Mouse (Mus musculus): ENCODE results near the gene Thbs4.

Thbs4 gene

GRCm38 (mm10) chr13:92794462-92795214 lies at the start of gene Thbs4:
TSS of gene Thbs4 (minus strand) at chr13:92794818.
- no peak for DNase-seq (ENCODE audit: low spot score in 2 of 2)

GRCm38 (mm10) chr13:92833162-92833561 lies 38.5 kb upstream of the Thbs4 start:
- no peak for DNase-seq (ENCODE audit: low spot score in 2 of 2)

- DNase-seq (ENCODE audit: low spot score in 2 of 2), result no peak
Observed at GRCm38 (mm10) chr13:92828820-92829219, 34.2 kb upstream of the Thbs4 start.

GRCm38 (mm10) chr13:92817357-92817756 lies 22.7 kb upstream of the Thbs4 start:
- DNase-seq (ENCODE audit: low spot score in 2 of 2), result peak; percentile 10 to 20

- DNase-seq (ENCODE audit: low spot score in 2 of 2), result no peak
Observed at GRCm38 (mm10) chr13:92816329-92816728, 21.7 kb upstream of the Thbs4 start.

- DNase-seq (ENCODE audit: low spot score in 2 of 2), result peak in 1 of 2 experiments; percentile 10
Observed at GRCm38 (mm10) chr13:92810592-92810991, 16.0 kb upstream of the Thbs4 start.

GRCm38 (mm10) chr13:92807849-92808248 lies 13.2 kb upstream of the Thbs4 start:
- DNase-seq (ENCODE audit: low spot score in 2 of 2), result no peak

- no peak for DNase-seq (ENCODE audit: low spot score in 2 of 2)
Observed at GRCm38 (mm10) chr13:92806785-92807184, 12.2 kb upstream of the Thbs4 start.

- DNase-seq (ENCODE audit: low spot score in 2 of 2), result no peak
Observed at GRCm38 (mm10) chr13:92799306-92799925, 4.8 kb upstream of the Thbs4 start.

- no peak for DNase-seq (ENCODE audit: low spot score in 2 of 2)
Observed at GRCm38 (mm10) chr13:92798830-92799229, 4.2 kb upstream of the Thbs4 start.

- DNase-seq (ENCODE audit: low spot score in 2 of 2), result no peak
Observed at GRCm38 (mm10) chr13:92793636-92794035, 982 bp downstream of the Thbs4 start.

GRCm38 (mm10) chr13:92791474-92791873 lies 3.1 kb downstream of the Thbs4 start:
- no peak for DNase-seq (ENCODE audit: low spot score in 2 of 2)

- no peak for DNase-seq (ENCODE audit: low spot score in 2 of 2)
Observed at GRCm38 (mm10) chr13:92784311-92784710, 10.3 kb downstream of the Thbs4 start.

GRCm38 (mm10) chr13:92783551-92783950 lies 11.1 kb downstream of the Thbs4 start:
- DNase-seq (ENCODE audit: low spot score in 2 of 2), result no peak

- DNase-seq (ENCODE audit: low spot score in 2 of 2), result no peak
Observed at GRCm38 (mm10) chr13:92780927-92781326, 13.7 kb downstream of the Thbs4 start.

GRCm38 (mm10) chr13:92780076-92780475 lies 14.5 kb downstream of the Thbs4 start:
- no peak for DNase-seq (ENCODE audit: low spot score in 2 of 2)

GRCm38 (mm10) chr13:92778642-92779041 lies 16.0 kb downstream of the Thbs4 start:
- no peak for DNase-seq (ENCODE audit: low spot score in 2 of 2)

- DNase-seq (ENCODE audit: low spot score in 2 of 2), result no peak
Observed at GRCm38 (mm10) chr13:92775916-92776315, 18.7 kb downstream of the Thbs4 start.

GRCm38 (mm10) chr13:92774887-92775286 lies 19.7 kb downstream of the Thbs4 start:
- no peak for DNase-seq (ENCODE audit: low spot score in 2 of 2)

GRCm38 (mm10) chr13:92772500-92772899 lies 22.1 kb downstream of the Thbs4 start:
- no peak for DNase-seq (ENCODE audit: low spot score in 2 of 2)

- no peak for DNase-seq (ENCODE audit: low spot score in 2 of 2)
Observed at GRCm38 (mm10) chr13:92771566-92771965, 23.1 kb downstream of the Thbs4 start.

- DNase-seq (ENCODE audit: low spot score in 2 of 2), result no peak
Observed at GRCm38 (mm10) chr13:92765454-92766242, 29.0 kb downstream of the Thbs4 start.

- DNase-seq (ENCODE audit: low spot score in 2 of 2), result no peak
Observed at GRCm38 (mm10) chr13:92762322-92762721, 32.3 kb downstream of the Thbs4 start.

Data from heart, adult 9 months (tissue).